Mouse (Mus musculus) frontal cortex, postnatal 25 days (tissue): ENCODE measurements at regions not wholly inside any gene's neighbourhood (a gene's known extent, or its start where the extent isn't known, plus 50 kb on each side); places are given as distances from the start of the nearest gene placed in this dataset.
"Not testable (repeated sequence)": the region's sequence is repeated elsewhere in the genome, so short reads cannot be mapped to it uniquely, and the experiment has no call there.

ENCODE experiments used
- DNase-seq, 2 experiments: peaks; one replicate each; pipeline ENCODE4 v3.0.0; 2022; ENCODE audit warnings: low spot score in 2 of 2

- DNase-seq: not testable (repeated sequence)
Measured at GRCm38 (mm10) chr13:103620958-103621357, 153.4 kb downstream of the Srek1 start.

- DNase-seq: no peak
Measured at GRCm38 (mm10) chr13:103613333-103613725, 161.1 kb downstream of the Srek1 start.

GRCm38 (mm10) chr13:103612720-103613332 is 161.6 kb downstream of the Srek1 start:
- DNase-seq: no peak

GRCm38 (mm10) chr13:103602302-103602701 is 172.1 kb downstream of the Srek1 start:
- DNase-seq: no peak

GRCm38 (mm10) chr13:103592371-103592770 is 182.0 kb downstream of the Srek1 start:
- DNase-seq: no peak

GRCm38 (mm10) chr13:103591874-103592273 is 182.5 kb downstream of the Srek1 start:
- no peak for DNase-seq

- not testable (repeated sequence) for DNase-seq
Measured at GRCm38 (mm10) chr13:103591381-103591780, 183.0 kb downstream of the Srek1 start.

- DNase-seq: no peak
Measured at GRCm38 (mm10) chr13:103589646-103590045, 184.8 kb downstream of the Srek1 start.

GRCm38 (mm10) chr13:103576856-103577255 is 197.6 kb downstream of the Srek1 start:
- no peak for DNase-seq

- DNase-seq: no peak
Measured at GRCm38 (mm10) chr13:103564715-103565114, 209.7 kb downstream of the Srek1 start.

- no peak for DNase-seq
Measured at GRCm38 (mm10) chr13:103561795-103562705, 212.4 kb downstream of the Srek1 start.

GRCm38 (mm10) chr13:103558915-103559314 is 215.5 kb downstream of the Srek1 start:
- DNase-seq: no peak

GRCm38 (mm10) chr13:103539577-103539976 is 205.3 kb upstream of the Mast4 start:
- DNase-seq: no peak

- no peak for DNase-seq
Measured at GRCm38 (mm10) chr13:103513825-103514224, 179.5 kb upstream of the Mast4 start.

- no peak for DNase-seq
Measured at GRCm38 (mm10) chr13:103512476-103512875, 178.2 kb upstream of the Mast4 start.

GRCm38 (mm10) chr13:103504987-103505386 is 170.7 kb upstream of the Mast4 start:
- no peak for DNase-seq

- DNase-seq: no peak
Measured at GRCm38 (mm10) chr13:103499376-103499775, 165.1 kb upstream of the Mast4 start.

- no peak for DNase-seq
Measured at GRCm38 (mm10) chr13:103494371-103494770, 160.1 kb upstream of the Mast4 start.

- DNase-seq: no peak
Measured at GRCm38 (mm10) chr13:103493567-103493966, 159.3 kb upstream of the Mast4 start.

GRCm38 (mm10) chr13:103490049-103490448 is 155.8 kb upstream of the Mast4 start:
- DNase-seq: no peak

GRCm38 (mm10) chr13:103484092-103484491 is 149.8 kb upstream of the Mast4 start:
- DNase-seq: no peak

- DNase-seq: no peak
Measured at GRCm38 (mm10) chr13:103483392-103483791, 149.1 kb upstream of the Mast4 start.

- DNase-seq: no peak
Measured at GRCm38 (mm10) chr13:103476328-103476727, 142.0 kb upstream of the Mast4 start.
